Mouse (Mus musculus) neutrophil, adult 83 days (primary cell): Measurements from ENCODE around the gene 1700092M07Rik. TPM values are rescaled to one million over a fixed set of nuclear protein-coding genes. Genes with fewer than 3 reads are reported as not detected.

Source experiments
- total RNA-seq, 2 experiments: library from RNA; stranded (reverse); gene quantifications; one replicate each; pipeline ENCODE4 v1.2.4; 2023

The 1700092M07Rik gene
- 1 to 10 TPM in 1 of 2 experiments, not detected in 1; 1.6 TPM for total RNA-seq

DNA sequence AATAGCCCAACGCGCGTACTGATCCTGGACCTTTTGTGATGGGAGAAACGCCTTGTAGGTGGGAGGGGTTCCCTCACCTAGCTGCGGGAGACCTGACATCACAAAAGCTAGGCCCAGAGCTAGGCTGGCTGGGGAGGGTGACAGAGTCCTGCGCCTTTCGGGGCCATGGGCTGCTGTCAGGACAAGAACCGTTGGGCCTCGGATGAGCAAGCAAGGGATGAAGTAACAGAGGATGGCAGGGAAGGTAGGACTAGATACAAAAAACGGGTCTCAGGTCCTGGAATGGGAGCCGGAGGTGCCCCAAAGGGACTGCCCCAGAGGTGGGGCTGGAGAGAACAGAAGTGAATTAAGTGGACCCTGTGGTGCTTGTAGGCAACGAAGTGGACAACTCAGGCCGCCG lies at the start of gene 1700092M07Rik:
Gene 1700092M07Rik, plus strand, starts transcription at position 116 of the 400 bp plus-strand sequence.

DNA sequence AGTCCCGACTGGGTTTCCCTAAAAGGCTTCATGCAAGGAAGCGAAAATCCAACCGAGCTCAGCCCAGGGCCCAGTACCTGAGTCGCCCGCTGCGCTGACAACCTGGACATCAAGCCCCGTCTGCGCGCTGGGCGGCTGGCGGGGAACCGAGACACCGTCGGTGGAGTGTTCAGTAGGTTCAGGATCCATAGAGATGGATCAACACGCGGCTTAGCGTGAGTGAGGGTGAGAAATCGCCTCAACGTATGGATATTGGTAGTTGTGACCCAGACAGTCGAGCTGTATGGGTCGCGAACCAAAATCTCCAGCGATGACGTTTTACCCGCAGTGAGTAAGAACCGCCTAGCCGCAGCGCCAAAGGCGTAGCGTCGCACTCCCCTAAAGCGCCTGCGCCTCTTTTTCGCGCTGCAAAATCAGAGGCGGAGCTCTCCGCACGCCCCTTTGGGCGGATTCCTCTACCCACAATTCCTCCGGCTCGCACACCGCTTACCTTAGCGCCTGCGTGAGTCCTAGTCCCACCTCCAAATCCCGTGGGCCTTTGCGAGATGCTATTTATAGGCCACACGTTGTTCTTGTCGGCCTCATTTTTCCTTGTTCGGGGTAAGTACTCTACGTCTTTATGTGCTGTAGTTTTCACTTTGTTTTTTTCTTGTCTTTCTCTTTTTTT lies 17.5 kb upstream of the 1700092M07Rik start, which contains the start of gene Slc3a2:
Gene Slc3a2, minus strand, starts transcription at position 463 of the 667 bp plus-strand sequence.

DNA sequence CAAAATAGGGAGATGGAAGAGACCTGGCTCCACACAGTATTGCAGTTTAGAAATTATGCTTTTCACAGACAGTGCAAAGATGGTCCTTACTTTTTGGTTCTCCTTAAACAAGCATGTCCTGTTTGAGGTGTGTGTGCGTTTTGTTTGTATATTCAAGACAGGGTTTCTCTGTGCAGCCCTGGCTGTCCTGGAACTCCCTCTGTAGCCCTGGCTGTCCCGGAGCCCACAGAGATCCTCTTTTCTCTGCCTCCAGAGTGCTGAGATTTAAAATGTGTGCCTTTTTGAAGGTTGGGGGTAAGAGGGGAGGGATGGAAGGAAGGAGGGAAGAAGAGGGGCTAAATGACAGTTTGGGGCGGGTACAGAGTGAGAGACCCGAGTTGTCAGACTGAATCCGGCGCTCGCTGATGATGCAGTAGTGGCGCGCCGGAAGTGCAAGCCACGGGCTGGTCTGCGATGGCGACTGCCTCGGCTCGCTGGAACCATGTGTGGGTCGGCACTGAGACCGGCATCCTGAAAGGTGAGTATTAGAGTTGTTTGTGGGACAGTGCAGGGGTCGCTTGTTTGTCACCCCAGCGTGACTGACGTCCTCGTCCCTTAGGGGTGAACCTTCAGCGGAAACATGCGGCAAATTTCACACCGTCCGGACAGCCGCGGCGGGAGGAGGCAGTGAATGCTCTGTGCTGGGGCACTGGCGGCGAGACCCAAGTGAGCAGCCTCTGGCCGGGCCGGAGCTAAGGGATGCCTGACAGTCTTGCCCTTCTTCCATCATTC lies 4.9 kb upstream of the 1700092M07Rik start, which contains the start of gene Wdr74:
Gene Wdr74, plus strand, starts transcription at position 439 of the 771 bp plus-strand sequence.

DNA sequence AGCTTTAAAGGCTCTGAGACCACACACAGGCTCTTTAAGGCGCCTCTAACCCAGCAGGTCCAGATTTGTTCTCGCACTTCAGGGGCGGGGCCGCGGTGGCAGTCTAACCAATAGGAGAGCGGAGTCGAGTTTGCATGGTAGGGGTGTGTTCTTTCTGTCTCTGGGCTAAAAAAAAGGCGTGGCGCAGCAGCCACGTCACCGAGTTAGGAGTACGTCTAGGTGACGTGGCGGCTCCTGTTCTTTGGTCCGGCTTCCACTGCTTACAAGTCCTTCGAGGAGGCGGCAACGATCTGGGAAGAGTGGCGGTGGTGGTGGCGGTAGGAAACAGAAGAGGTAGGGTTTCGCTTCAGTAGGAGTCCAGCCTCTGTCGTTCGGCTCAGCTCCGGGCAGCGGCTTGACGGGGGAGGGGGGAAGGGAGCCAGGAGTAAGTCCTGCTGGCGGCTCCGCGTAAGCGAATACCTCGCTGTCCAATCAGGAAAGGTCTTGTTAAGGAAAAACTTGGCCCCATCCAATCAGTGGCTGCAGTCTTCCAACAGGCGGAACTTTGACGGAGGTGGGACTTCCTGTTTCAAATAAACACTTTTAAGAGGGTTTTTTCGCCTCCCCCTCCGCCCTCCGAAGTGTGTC lies 838 bp downstream of the 1700092M07Rik start, which contains the start of gene Stx5a:
Gene Stx5a, plus strand, starts transcription at position 171 of the 627 bp plus-strand sequence.

DNA sequence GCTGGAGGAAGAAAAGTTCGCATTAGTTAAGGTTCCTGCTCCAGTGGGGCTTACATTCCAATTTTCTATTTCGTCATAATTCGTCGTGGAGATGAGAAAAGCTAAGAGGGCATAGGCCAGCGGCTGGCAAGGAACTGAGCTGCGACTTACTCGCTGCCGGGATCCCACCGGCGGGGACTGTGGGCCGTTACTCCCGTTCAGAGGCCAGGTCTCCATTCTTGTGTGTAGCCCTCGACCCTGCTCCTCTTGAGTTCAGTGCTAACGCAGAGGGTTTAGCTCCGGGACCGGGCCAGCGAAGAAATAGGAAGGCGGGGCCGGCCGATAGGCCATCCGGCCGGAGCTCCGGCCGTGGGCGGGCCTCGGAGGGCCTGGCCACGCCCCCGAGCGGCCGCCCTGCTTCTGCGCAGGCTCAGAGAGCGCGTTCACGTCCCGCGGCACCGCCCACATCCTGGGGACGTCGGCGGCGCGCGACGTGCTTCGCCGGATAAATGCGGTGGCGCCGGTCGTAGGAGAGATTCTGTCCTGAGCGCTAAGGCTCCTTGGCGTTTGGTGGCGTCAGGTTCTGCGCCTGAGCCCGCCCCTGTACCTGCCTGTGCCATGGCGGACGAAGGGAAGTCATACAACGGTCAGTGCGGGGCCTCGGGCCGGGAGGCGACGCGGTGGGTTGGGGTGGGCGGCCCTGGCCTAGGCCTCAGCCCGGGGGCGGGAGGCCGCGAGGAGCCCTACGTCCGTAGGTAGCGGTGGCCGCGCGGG lies 16.3 kb downstream of the 1700092M07Rik start, which contains the start of gene Nxf1:
Gene Nxf1, plus strand, starts transcription at position 439 of the 753 bp plus-strand sequence.

DNA sequence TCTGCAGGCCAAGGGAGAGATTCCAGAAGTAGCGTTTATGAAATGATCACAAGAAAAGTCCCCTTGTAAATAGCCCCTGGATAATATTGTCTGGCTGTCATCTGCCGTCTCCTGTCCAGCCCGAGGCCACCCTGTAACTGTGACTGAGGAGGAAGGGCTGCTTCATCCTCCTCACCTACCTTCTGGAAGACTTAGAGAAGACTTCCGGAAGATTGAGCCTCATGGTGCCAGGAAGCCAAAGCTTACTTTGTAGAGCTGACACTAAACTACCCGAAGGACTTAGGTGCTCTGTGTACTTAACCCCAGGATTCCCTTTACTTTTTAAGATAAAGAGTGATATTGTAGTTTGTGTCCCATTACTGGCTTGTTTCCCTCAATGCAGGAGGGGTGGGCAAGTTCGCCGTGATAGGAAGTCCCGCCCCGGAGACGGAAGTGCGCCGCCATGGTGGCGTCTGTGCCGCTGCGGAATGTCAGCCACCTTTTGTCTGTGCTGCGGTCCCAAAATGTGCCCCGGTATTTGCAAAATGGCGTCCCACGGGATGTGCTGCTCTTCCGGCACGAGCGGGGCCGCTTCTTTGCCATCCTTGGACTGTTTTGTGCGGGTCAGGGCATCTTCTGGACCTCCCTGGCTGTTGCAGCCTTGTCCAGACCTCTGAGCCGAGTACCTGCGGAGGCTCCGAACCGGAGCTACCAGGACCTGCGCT lies 30.2 kb downstream of the 1700092M07Rik start, which contains the start of gene Tmem223:
Gene Tmem223, plus strand, starts transcription at position 430 of the 704 bp plus-strand sequence.

DNA sequence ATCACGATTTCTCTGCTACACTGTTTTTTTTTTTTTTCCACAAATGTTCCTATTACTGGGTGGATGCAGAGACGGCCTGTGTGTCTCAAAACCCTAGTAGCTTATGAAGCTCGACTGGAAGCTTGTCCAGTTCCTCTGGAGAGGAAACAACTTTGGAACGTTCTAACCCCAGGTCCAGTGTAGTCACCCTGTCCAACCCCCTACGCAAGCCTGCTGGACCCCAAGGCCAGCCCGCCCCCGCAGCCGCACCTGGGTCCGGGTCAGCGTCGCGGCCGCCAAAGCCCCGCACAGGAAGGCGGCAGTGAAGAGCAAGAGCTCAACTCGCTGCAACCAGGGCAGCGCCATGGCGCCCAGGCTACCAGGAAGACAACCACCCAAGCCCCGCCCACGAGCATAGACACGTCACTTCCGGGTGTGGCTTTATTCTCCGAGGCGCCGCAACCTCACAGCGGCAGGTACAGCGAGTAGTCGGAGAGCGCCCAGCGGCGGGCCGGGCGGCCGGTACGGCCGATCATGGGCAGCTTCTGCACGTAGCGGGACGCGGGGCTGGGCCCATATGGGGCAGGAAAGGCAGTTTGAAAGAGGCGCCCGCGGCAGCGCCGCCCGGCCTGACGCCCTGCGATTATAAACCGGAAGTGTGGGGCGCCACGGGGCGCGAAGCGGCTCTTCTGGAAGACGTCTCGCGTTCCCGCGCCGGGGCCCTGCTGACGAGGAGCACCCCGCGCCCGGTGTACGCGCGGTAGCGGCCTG lies 33.7 kb downstream of the 1700092M07Rik start, which contains the start of gene Tmem179b:
Gene Tmem179b, minus strand, starts transcription at position 382 of the 750 bp plus-strand sequence.

DNA sequence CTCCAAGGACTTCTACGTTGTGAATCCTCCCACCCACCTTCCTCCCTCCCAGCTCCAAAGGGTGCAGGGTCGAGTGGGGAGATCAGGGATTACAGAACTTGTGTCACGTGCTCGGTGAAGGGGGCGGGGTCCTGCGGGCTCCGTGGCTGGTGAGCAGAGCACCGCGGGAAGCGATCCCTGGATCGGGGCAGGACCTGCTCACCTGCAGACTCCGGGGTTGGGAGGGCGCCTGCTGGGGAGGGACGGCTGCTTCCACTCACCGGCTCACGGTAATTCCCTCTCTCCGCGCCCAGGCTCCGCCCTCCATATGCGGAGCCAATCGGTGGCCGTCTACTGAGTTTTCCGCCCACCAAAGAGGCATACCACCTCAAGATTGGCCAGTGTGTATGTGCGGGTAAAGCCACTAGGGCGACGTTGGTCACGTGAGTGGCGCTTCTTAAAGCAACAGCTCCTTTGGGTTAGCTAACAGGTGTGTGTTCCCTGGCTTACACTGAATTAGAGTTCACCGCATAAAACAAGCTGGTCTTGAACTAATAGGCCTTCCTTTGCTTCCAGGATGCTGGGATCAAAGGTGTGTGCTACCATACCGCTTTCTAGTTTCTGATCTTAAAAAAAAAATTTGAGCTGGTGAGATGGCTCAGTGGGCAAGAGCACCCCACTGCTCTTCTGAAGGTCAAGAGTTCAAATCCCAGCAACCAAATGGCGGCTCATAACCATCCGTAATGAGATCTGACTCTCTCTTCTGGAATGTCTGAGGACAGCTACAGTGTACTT lies 45.7 kb downstream of the 1700092M07Rik start, which contains the start of gene Taf6l:
Gene Taf6l, minus strand, starts transcription at position 410 of the 774 bp plus-strand sequence.

Other genes with a start within 250 kb of the 1700092M07Rik start
- gene Slc22a8, start 149.5 kb upstream of the 1700092M07Rik start, total RNA-seq = not detected
- not detected for gene Slc22a6, start 122.7 kb upstream of the 1700092M07Rik start, total RNA-seq
- gene Chrm1, start 76.9 kb upstream of the 1700092M07Rik start, total RNA-seq = under 1 TPM; 0.07 to 0.39 TPM
- 100 to 1,000 TPM; 110 to 140 TPM for gene Slc3a2, start 17.3 kb upstream of the 1700092M07Rik start, total RNA-seq
- gene Wdr74, start 4.9 kb upstream of the 1700092M07Rik start, total RNA-seq = 10 to 100 TPM; 18.5 to 22.5 TPM
- 10 to 100 TPM; 95.0 to 99.4 TPM for gene Stx5a, start 695 bp downstream of the 1700092M07Rik start, total RNA-seq
- gene Nxf1, start 16.4 kb downstream of the 1700092M07Rik start, total RNA-seq = 100 to 1,000 TPM; 148 to 149 TPM
- 10 to 100 TPM; 24.2 to 30.1 TPM for gene Tmem223, start 30.3 kb downstream of the 1700092M07Rik start, total RNA-seq
- gene Tmem179b, start 33.7 kb downstream of the 1700092M07Rik start, total RNA-seq = 10 to 100 TPM; 81.5 to 81.7 TPM
- 10 to 100 TPM; 12.6 to 14.4 TPM for gene Taf6l, start 45.7 kb downstream of the 1700092M07Rik start, total RNA-seq
- gene Polr2g, start 57.9 kb downstream of the 1700092M07Rik start, total RNA-seq = 10 to 100 TPM; 42.9 to 43.0 TPM
- 1 to 10 TPM; 1.1 to 1.4 TPM for gene Zbtb3, start 61.8 kb downstream of the 1700092M07Rik start, total RNA-seq
- 10 to 100 TPM; 25.6 to 25.7 TPM for gene Ttc9c, start 78.6 kb downstream of the 1700092M07Rik start, total RNA-seq
- 10 to 100 TPM; 91.2 to 95.0 TPM for gene Hnrnpul2, start 79.3 kb downstream of the 1700092M07Rik start, total RNA-seq
- gene AC129217.1, start 89.1 kb downstream of the 1700092M07Rik start, total RNA-seq = 10 to 100 TPM in 1 of 2 experiments, 1 to 10 TPM in 1; 3.1 to 11.6 TPM
- gene Bscl2, start 96.7 kb downstream of the 1700092M07Rik start, total RNA-seq = 10 to 100 TPM; 57.2 to 57.4 TPM
- under 1 TPM in 1 of 2 experiments, not detected in 1; 0.33 TPM for gene Gng3, start 98.5 kb downstream of the 1700092M07Rik start, total RNA-seq
- gene Lrrn4cl, start 110.0 kb downstream of the 1700092M07Rik start, total RNA-seq = under 1 TPM in 1 of 2 experiments, not detected in 1; 0.13 TPM
- 10 to 100 TPM; 92.2 to 94.2 TPM for gene Ubxn1, start 130.8 kb downstream of the 1700092M07Rik start, total RNA-seq
- 10 to 100 TPM; 17.8 to 24.6 TPM for gene Uqcc3, start 140.2 kb downstream of the 1700092M07Rik start, total RNA-seq
- 10 to 100 TPM in 1 of 2 experiments, 1 to 10 TPM in 1; 5.4 to 17.3 TPM for gene Lbhd1, start 143.0 kb downstream of the 1700092M07Rik start, total RNA-seq
- not detected for gene Gm49403, start 143.2 kb downstream of the 1700092M07Rik start, total RNA-seq
- gene 1810009A15Rik, start 148.1 kb downstream of the 1700092M07Rik start, total RNA-seq = 10 to 100 TPM; 19.4 to 31.7 TPM
- gene Gm49416, start 148.2 kb downstream of the 1700092M07Rik start, total RNA-seq = 10 to 100 TPM in 1 of 2 experiments, not detected in 1; 10.3 TPM
- 10 to 100 TPM; 15.0 to 15.1 TPM for gene Ints5, start 152.3 kb downstream of the 1700092M07Rik start, total RNA-seq
- gene Ganab, start 157.4 kb downstream of the 1700092M07Rik start, total RNA-seq = 10 to 100 TPM; 88.6 to 94.6 TPM
- 10 to 100 TPM; 39.8 to 40.9 TPM for gene B3gat3, start 179.7 kb downstream of the 1700092M07Rik start, total RNA-seq
- gene Rom1, start 188.6 kb downstream of the 1700092M07Rik start, total RNA-seq = 1 to 10 TPM; 2.4 to 3.1 TPM
- gene Eml3, start 188.8 kb downstream of the 1700092M07Rik start, total RNA-seq = 10 to 100 TPM; 46.2 to 51.1 TPM
- gene Mta2, start 201.2 kb downstream of the 1700092M07Rik start, total RNA-seq = 100 to 1,000 TPM; 106 to 109 TPM
- 1 to 10 TPM; 7.5 to 8.5 TPM for gene Tut1, start 213.1 kb downstream of the 1700092M07Rik start, total RNA-seq
- gene Eef1g, start 226.3 kb downstream of the 1700092M07Rik start, total RNA-seq = 100 to 1,000 TPM; 131 to 159 TPM
- 100 to 1,000 TPM; 396 to 493 TPM for gene Ahnak, start 248.6 kb downstream of the 1700092M07Rik start, total RNA-seq